Mouse (Mus musculus) embryo, embryonic 11 days (tissue): ENCODE measurements around the gene Tet1.
"Not testable (repeated sequence)": the region's sequence is repeated elsewhere in the genome, so short reads cannot be mapped to it uniquely, and the experiment has no call there.

ENCODE experiments used
- DNase-seq: peaks from one replicate; pipeline ENCODE4 v3.0.0-alpha.2; 2015

Tet1 gene

GRCm38 (mm10) chr10:62843787-62844491 is 64.9 kb downstream of the Tet1 start:
- DNase-seq, result peak; percentile 42

- DNase-seq, result no peak
Measured at GRCm38 (mm10) chr10:62841901-62842447, 66.8 kb downstream of the Tet1 start.

GRCm38 (mm10) chr10:62840687-62841086 is 68.1 kb downstream of the Tet1 start:
- DNase-seq, result no peak

GRCm38 (mm10) chr10:62837987-62838386 is 70.8 kb downstream of the Tet1 start:
- no peak for DNase-seq

- DNase-seq, result no peak
Measured at GRCm38 (mm10) chr10:62832783-62833182, 76.0 kb downstream of the Tet1 start.

- no peak for DNase-seq
Measured at GRCm38 (mm10) chr10:62831546-62831945, 77.2 kb downstream of the Tet1 start.

GRCm38 (mm10) chr10:62824474-62824873 is 84.3 kb downstream of the Tet1 start:
- DNase-seq, result no peak

GRCm38 (mm10) chr10:62823431-62823830 is 85.4 kb downstream of the Tet1 start:
- no peak for DNase-seq

- no peak for DNase-seq
Measured at GRCm38 (mm10) chr10:62810010-62810409, 98.8 kb downstream of the Tet1 start.

GRCm38 (mm10) chr10:62808766-62809165 is 100.0 kb downstream of the Tet1 start:
- DNase-seq, result no peak

GRCm38 (mm10) chr10:62808316-62808715 is 100.5 kb downstream of the Tet1 start:
- no peak for DNase-seq

GRCm38 (mm10) chr10:62804106-62804505 is 104.7 kb downstream of the Tet1 start:
- DNase-seq, result no peak

- no peak for DNase-seq
Measured at GRCm38 (mm10) chr10:62803296-62803695, 105.5 kb downstream of the Tet1 start.

- no peak for DNase-seq
Measured at GRCm38 (mm10) chr10:62794221-62794620, 114.6 kb downstream of the Tet1 start.

GRCm38 (mm10) chr10:62793091-62793453 is 115.7 kb downstream of the Tet1 start:
- DNase-seq, result no peak

GRCm38 (mm10) chr10:62792177-62793090 is 116.4 kb downstream of the Tet1 start, which contains the start of gene Ccar1:
Gene Ccar1 (minus strand): TSS chr10:62792286.
- DNase-seq, result peak; percentile 100

GRCm38 (mm10) chr10:62791251-62792176 is 117.3 kb downstream of the Tet1 start:
- DNase-seq, result peak; percentile 39

GRCm38 (mm10) chr10:62781776-62782175 is 127.0 kb downstream of the Tet1 start:
- not testable (repeated sequence) for DNase-seq
